Mouse (Mus musculus): ENCODE data around the gene Trim3. TPM values are rescaled to one million over a fixed set of nuclear protein-coding genes. Genes with fewer than 3 reads are reported as not detected.

Gene Trim3
- total RNA-seq (2023): 19.3 TPM

GRCm38 (mm10) chr7:105633127-105633800 lies at the start of gene Trim3:
Trim3 (minus strand) TSS chr7:105633571.

GRCm38 (mm10) chr7:105650639-105651435 lies 17.5 kb upstream of the Trim3 start, which contains the start of gene Dnhd1:
Dnhd1 (plus strand) TSS chr7:105650827.

GRCm38 (mm10) chr7:105640233-105640893 lies 7.0 kb upstream of the Trim3 start, which contains the start of the genes Arfip2 and Gm45799:
Arfip2 (minus strand) TSS chr7:105640416.
Gm45799 (plus strand) TSS chr7:105640552.

GRCm38 (mm10) chr7:105639756-105640155 lies 6.4 kb upstream of the Trim3 start, which contains the start of gene Timm10b:
Timm10b (plus strand) TSS chr7:105640056.

GRCm38 (mm10) chr7:105581094-105581703 lies 52.2 kb downstream of the Trim3 start, which contains the start of gene Apbb1:
Apbb1 (minus strand) TSS chr7:105581653.

Other genes starting within 250 kb of the Trim3 start
- gene Fam160a2, start 233.5 kb downstream of the Trim3 start, total RNA-seq (2023): 39.0 TPM
- gene Cnga4, start 229.0 kb downstream of the Trim3 start, total RNA-seq (2023): not detected
- not detected for gene Cckbr, start 207.8 kb downstream of the Trim3 start, total RNA-seq (2023)
- 0.59 TPM for gene Cavin3, start 151.3 kb downstream of the Trim3 start, total RNA-seq (2023)
- gene Smpd1, start 79.2 kb downstream of the Trim3 start, total RNA-seq (2023): 19.9 TPM
- gene Apbb1, start 51.9 kb downstream of the Trim3 start, total RNA-seq (2023): 1.4 TPM
- gene Hpx, start 33.4 kb downstream of the Trim3 start, total RNA-seq (2023): not detected
- 83.4 TPM for gene Timm10b, start 6.5 kb upstream of the Trim3 start, total RNA-seq (2023)
- 34.6 TPM for gene Arfip2, start 6.8 kb upstream of the Trim3 start, total RNA-seq (2023)
- gene Gm45799, start 7.0 kb upstream of the Trim3 start, total RNA-seq (2023): 10.6 TPM
- gene Dnhd1, start 17.3 kb upstream of the Trim3 start, total RNA-seq (2023): 6.8 TPM
- gene Ilk, start 103.0 kb upstream of the Trim3 start, total RNA-seq (2023): 102 TPM
- 31.7 TPM for gene Rrp8, start 103.8 kb upstream of the Trim3 start, total RNA-seq (2023)
- gene Taf10, start 110.8 kb upstream of the Trim3 start, total RNA-seq (2023): 203 TPM
- 43.5 TPM for gene Tpp1, start 118.7 kb upstream of the Trim3 start, total RNA-seq (2023)
- 0.24 TPM for gene Dchs1, start 154.1 kb upstream of the Trim3 start, total RNA-seq (2023)
- 56.7 TPM for gene Mrpl17, start 177.5 kb upstream of the Trim3 start, total RNA-seq (2023)

Measured in CD4-positive naive resting alpha-beta T cell, adult 57 days (primary cell).